Mouse (Mus musculus): ENCODE results near the gene Mindy3. TPM values are rescaled to one million over a fixed set of nuclear protein-coding genes. Genes with fewer than 3 reads are reported as not detected.

The Mindy3 gene
- polyA plus RNA-seq, 1 experiment from 2014 or later = 33.6 TPM

- Histone ChIP-seq H3K4me3 (ENCODE audit: low read depth, low read length) (no peak overlapping the region), H3K27ac (replicated peaks) (no peak overlapping the region), H3K4me2 (replicated peaks; ENCODE audit: low read depth) (no peak overlapping the region), H3K9me3 (ENCODE audit: control insufficient read depth, low read length) (no peaks in the 10 kb centered on the region), H3K9ac (ENCODE audit: low read length) (no peak overlapping the region), H3K36me3 (ENCODE audit: control insufficient read depth, insufficient read depth, low read length) (0 out of 2 replicates have a peak, but pooled peaks cover 2% of the 10 kb centered on the region), H3K4me1 (replicated peaks; ENCODE audit: control insufficient read depth, insufficient read depth) (no peaks in the 10 kb centered on the region), H3K27me3 (ENCODE audit: control insufficient read depth, insufficient read depth, low read length) (no peaks in the 10 kb centered on the region)
- ATAC-seq (ENCODE audit: low FRiP score, low TSS enrichment) = no peak
- TF ChIP-seq CTCF (IDR thresholded peaks at IDR 0.05; ENCODE audit: low read depth) (no peak), EP300 (optimal IDR thresholded peaks at IDR 0.05) (no peak)
- WGBS = 23% methylated on average over 2 of the region's 2 CpGs
- no peak for DNase-seq (ENCODE audit: low spot score)
Observed at GRCm38 (mm10) chr2:12411129-12411528, 8.1 kb downstream of the Mindy3 start.

GRCm38 (mm10) chr2:12406737-12407136 lies 12.5 kb downstream of the Mindy3 start:
- Histone ChIP-seq H3K4me2 (replicated peaks; ENCODE audit: low read depth) (no peak overlapping the region), H3K36me3 (ENCODE audit: control insufficient read depth, insufficient read depth, low read length) (0 out of 2 replicates have a peak, but pooled peaks cover 2% of the 10 kb centered on the region), H3K4me1 (replicated peaks; ENCODE audit: control insufficient read depth, insufficient read depth) (no peaks in the 10 kb centered on the region), H3K27me3 (ENCODE audit: control insufficient read depth, insufficient read depth, low read length) (no peaks in the 10 kb centered on the region), H3K9ac (ENCODE audit: low read length) (no peak overlapping the region), H3K9me3 (ENCODE audit: control insufficient read depth, low read length) (no peaks in the 10 kb centered on the region), H3K4me3 (ENCODE audit: low read depth, low read length) (no peak overlapping the region), H3K27ac (replicated peaks) (no peak overlapping the region)
- 69% methylated on average over 2 of the region's 2 CpGs for WGBS
- ATAC-seq (ENCODE audit: low FRiP score, low TSS enrichment) = no peak
- DNase-seq (ENCODE audit: low spot score) = no peak
- no peak for TF ChIP-seq EP300 (optimal IDR thresholded peaks at IDR 0.05)
- no peak for TF ChIP-seq CTCF (IDR thresholded peaks at IDR 0.05; ENCODE audit: low read depth)

GRCm38 (mm10) chr2:12402469-12402868 lies 16.8 kb downstream of the Mindy3 start:
- TF ChIP-seq EP300 (optimal IDR thresholded peaks at IDR 0.05) (no peak), CTCF (IDR thresholded peaks at IDR 0.05; ENCODE audit: low read depth) (no peak)
- Histone ChIP-seq H3K36me3 (ENCODE audit: control insufficient read depth, insufficient read depth, low read length) (0 out of 2 replicates have a peak, but pooled peaks cover 4% of the 10 kb centered on the region), H3K9me3 (ENCODE audit: control insufficient read depth, low read length) (no peaks in the 10 kb centered on the region), H3K4me2 (replicated peaks; ENCODE audit: low read depth) (no peak overlapping the region), H3K27ac (replicated peaks) (no peak overlapping the region), H3K4me1 (replicated peaks; ENCODE audit: control insufficient read depth, insufficient read depth) (no peaks in the 10 kb centered on the region), H3K4me3 (ENCODE audit: low read depth, low read length) (no peak overlapping the region), H3K9ac (ENCODE audit: low read length) (no peak overlapping the region), H3K27me3 (ENCODE audit: control insufficient read depth, insufficient read depth, low read length) (no peaks in the 10 kb centered on the region)
- WGBS = 46% methylated on average over 3 of the region's 3 CpGs
- ATAC-seq (ENCODE audit: low FRiP score, low TSS enrichment) (no peak), DNase-seq (ENCODE audit: low spot score) (no peak)

GRCm38 (mm10) chr2:12401137-12401536 lies 18.1 kb downstream of the Mindy3 start:
- no peaks in the 10 kb centered on the region for H3K9me3 ChIP-seq (ENCODE audit: control insufficient read depth, low read length)

GRCm38 (mm10) chr2:12389028-12389427 lies 30.2 kb downstream of the Mindy3 start:
- H3K36me3 ChIP-seq (ENCODE audit: control insufficient read depth, insufficient read depth, low read length) = 0 out of 2 replicates have a peak, but pooled peaks cover 3% of the 10 kb centered on the region
- 48% methylated on average over 1 of the region's 1 CpGs for WGBS
- TF ChIP-seq EP300 (optimal IDR thresholded peaks at IDR 0.05) = no peak
- peak; percentile 93 for TF ChIP-seq CTCF (IDR thresholded peaks at IDR 0.05; ENCODE audit: low read depth)

More at GRCm38 (mm10) chr2:12401137-12401536, 18.1 kb downstream of the Mindy3 start:
- 80% methylated on average over 1 of the region's 1 CpGs for WGBS
- DNase-seq (ENCODE audit: low spot score) = no peak
- H3K4me2 ChIP-seq (replicated peaks; ENCODE audit: low read depth) = no peak overlapping the region
- H3K36me3 ChIP-seq (ENCODE audit: control insufficient read depth, insufficient read depth, low read length) = 0 out of 2 replicates have a peak, but pooled peaks cover 2% of the 10 kb centered on the region
- no peaks in the 10 kb centered on the region for H3K27me3 ChIP-seq (ENCODE audit: control insufficient read depth, insufficient read depth, low read length)
- TF ChIP-seq EP300 (optimal IDR thresholded peaks at IDR 0.05) = no peak
- no peak for TF ChIP-seq CTCF (IDR thresholded peaks at IDR 0.05; ENCODE audit: low read depth)
- no peak for ATAC-seq (ENCODE audit: low FRiP score, low TSS enrichment)
- H3K4me1 ChIP-seq (replicated peaks; ENCODE audit: control insufficient read depth, insufficient read depth) = no peaks in the 10 kb centered on the region
- H3K4me3 ChIP-seq (ENCODE audit: low read depth, low read length) = no peak overlapping the region
- H3K9ac ChIP-seq (ENCODE audit: low read length) = no peak overlapping the region
- no peak overlapping the region for H3K27ac ChIP-seq (replicated peaks)

GRCm38 (mm10) chr2:12388569-12388968 lies 30.7 kb downstream of the Mindy3 start:
- H3K4me2 ChIP-seq (replicated peaks; ENCODE audit: low read depth) = no peak overlapping the region
- no peak for DNase-seq (ENCODE audit: low spot score)
- no peaks in the 10 kb centered on the region for H3K4me1 ChIP-seq (replicated peaks; ENCODE audit: control insufficient read depth, insufficient read depth)
- no peak for ATAC-seq (ENCODE audit: low FRiP score, low TSS enrichment)
- no peaks in the 10 kb centered on the region for H3K9me3 ChIP-seq (ENCODE audit: control insufficient read depth, low read length)
- H3K27me3 ChIP-seq (ENCODE audit: control insufficient read depth, insufficient read depth, low read length) = no peaks in the 10 kb centered on the region
- H3K9ac ChIP-seq (ENCODE audit: low read length) = no peak overlapping the region
- H3K4me3 ChIP-seq (ENCODE audit: low read depth, low read length) = no peak overlapping the region
- no peak overlapping the region for H3K27ac ChIP-seq (replicated peaks)
- 0 out of 2 replicates have a peak, but pooled peaks cover 3% of the 10 kb centered on the region for H3K36me3 ChIP-seq (ENCODE audit: control insufficient read depth, insufficient read depth, low read length)
- no peak for TF ChIP-seq EP300 (optimal IDR thresholded peaks at IDR 0.05)
- 88% methylated on average over 4 of the region's 4 CpGs for WGBS

More at GRCm38 (mm10) chr2:12389028-12389427, 30.2 kb downstream of the Mindy3 start:
- H3K9ac ChIP-seq (ENCODE audit: low read length) = no peak overlapping the region
- no peaks in the 10 kb centered on the region for H3K27me3 ChIP-seq (ENCODE audit: control insufficient read depth, insufficient read depth, low read length)
- no peaks in the 10 kb centered on the region for H3K4me1 ChIP-seq (replicated peaks; ENCODE audit: control insufficient read depth, insufficient read depth)
- no peak for ATAC-seq (ENCODE audit: low FRiP score, low TSS enrichment)
- no peak for DNase-seq (ENCODE audit: low spot score)
- no peak overlapping the region for H3K4me2 ChIP-seq (replicated peaks; ENCODE audit: low read depth)
- H3K9me3 ChIP-seq (ENCODE audit: control insufficient read depth, low read length) = no peaks in the 10 kb centered on the region
- H3K4me3 ChIP-seq (ENCODE audit: low read depth, low read length) = no peak overlapping the region
- H3K27ac ChIP-seq (replicated peaks) = no peak overlapping the region
